Mouse (Mus musculus) urinary bladder, postnatal 36 days (tissue): ENCODE measurements around the gene Swap70.

Experiments used
- DNase-seq, 2 experiments: peaks; one replicate each; pipeline ENCODE4 v3.0.0; 2022; ENCODE audit warnings: low spot score in 2 of 2, mixed read lengths in 1 of 2

The Swap70 gene

DNA sequence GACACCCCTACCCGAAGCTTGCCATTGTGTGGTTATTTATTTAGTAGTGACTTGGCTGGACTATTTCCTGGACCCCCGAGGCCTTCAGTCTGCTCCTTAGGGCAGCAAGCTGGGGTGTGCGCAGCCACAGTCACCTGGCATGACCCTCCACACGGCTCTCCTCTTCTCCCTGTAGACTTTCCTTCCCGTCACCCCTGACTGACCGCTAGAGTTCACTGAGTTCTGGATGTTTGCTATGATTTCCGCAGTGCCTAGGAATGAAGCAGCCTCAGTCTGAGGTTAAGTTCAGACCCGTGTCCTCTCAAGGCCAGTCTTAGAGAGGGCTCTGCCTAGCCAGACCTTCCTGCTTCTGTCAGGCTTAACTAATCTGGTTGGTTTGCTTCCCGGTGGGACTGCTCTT, 50.3 kb downstream of the Swap70 start:
- no peak for DNase-seq

DNA sequence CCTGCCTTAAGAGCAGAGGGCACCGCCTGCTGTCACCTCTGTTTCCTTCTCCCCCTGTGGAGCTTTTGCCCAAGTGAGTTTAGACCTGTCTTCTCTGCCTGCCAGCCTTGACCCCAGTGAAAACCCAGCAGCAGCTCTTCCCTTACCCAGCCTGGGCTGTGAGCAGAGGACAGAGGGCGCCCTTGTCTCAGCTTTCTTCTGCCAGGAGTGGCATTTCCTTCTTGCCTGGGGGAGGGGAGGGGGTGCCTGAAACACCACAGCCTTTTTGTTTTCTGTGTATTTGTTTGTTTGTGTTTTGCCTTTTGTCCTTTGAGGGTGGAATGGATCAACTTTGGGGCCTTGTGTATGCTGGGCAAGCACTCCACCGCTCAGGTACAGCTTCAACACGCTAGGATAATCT, 50.9 kb downstream of the Swap70 start:
- DNase-seq: no peak

DNA sequence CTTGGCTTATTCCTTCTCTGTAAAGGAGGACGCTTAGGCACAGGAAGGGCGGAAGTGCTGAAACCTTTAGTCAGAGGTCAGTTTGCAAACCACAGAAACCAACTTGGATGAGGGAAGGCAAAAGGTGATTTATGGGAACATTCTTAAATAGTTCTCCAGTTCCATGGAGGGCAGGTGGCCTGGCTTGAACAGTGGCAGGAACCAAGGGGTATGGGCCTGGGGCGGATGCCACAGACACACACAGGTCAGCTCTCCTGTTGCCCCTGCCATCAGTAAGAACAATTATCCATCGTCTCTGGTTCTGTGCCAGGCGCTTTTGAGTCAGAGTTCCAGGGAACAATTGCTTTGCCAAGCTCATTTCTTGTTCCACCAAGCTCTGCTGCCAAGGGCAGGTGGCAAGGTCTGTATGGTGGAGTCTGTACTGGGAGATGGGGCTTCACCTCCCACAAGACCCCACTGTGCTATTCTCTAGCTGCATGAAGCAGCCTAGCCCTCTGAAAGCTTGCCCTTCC, 56.3 kb downstream of the Swap70 start:
- DNase-seq: no peak

DNA sequence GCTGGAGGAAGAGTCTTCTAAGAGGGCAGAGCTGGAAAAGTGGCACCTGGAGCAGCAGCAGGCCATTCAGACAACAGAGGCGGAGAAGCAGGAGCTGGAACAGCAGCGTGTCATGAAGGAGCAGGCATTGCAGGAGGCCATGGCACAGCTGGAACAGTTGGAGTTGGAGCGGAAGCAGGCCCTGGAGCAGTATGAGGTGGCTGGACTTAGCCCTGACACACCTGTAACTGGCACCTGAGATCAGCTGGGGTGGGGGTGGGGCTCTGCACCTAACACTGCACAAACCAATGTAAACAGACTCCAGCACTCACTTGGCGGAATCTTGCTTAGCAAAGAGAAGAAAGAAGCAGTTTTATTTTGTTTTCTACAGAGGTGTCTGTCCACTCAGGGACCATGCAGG, 57.7 kb downstream of the Swap70 start:
- DNase-seq: no peak

DNA sequence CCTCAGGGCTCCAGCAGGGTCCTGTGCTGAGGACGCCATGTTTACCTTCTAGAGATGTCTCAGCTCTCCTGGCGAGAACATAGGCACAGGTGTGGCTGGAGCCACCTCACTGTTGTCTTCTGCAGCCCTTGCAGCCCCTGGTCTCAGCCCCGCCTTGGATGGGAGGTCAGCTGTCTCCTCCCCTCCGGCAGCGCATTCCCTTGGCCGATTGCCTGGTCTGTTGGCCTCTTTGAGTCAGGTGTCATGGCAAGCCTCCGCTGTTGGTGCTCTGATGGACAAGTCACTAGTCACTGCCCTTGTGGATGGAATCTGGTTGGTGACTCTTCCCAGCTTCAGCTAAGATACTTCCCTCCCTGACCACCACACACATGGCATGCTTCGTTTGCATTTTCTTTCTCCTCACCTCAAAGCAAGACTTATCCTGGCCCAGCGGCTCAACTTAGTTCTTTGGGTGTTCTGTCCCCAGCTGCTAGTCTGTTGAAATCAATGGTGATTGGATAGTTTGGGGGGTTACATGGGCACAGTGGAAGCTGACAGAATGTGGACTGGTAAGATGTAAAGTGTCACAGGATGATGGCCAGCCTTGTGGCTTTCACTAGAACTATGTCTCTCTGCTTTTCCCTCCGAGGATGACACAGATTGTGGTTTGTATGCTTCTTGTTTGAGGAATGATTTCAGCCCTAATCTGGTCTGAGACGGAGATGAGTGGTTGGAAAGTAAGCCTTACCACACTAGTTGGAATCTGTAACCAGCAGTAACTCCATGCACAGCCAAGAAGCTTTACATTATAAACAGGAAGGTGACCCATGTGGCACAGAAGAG, 60.1 kb downstream of the Swap70 start:
- no peak for DNase-seq

DNA sequence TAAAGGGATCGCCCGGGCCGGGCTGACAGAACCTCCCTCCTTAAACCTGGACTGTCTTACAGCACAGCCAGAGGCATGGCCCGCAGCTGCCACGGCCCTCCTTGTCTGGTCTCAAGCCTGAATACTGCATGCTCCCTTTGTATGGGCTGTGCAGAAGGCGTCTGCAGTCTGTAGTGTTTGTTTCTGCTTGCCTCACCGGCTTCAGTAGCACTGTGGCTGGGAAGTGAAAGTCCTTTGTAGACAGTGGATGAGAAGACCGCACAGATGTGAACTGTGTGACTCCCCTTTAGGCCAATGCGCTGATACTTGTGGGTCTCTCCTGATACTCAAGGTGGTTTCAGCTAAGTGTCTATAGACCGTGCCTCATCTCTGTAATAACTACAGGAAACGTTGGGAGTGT, 61.3 kb downstream of the Swap70 start:
- no peak for DNase-seq

DNA sequence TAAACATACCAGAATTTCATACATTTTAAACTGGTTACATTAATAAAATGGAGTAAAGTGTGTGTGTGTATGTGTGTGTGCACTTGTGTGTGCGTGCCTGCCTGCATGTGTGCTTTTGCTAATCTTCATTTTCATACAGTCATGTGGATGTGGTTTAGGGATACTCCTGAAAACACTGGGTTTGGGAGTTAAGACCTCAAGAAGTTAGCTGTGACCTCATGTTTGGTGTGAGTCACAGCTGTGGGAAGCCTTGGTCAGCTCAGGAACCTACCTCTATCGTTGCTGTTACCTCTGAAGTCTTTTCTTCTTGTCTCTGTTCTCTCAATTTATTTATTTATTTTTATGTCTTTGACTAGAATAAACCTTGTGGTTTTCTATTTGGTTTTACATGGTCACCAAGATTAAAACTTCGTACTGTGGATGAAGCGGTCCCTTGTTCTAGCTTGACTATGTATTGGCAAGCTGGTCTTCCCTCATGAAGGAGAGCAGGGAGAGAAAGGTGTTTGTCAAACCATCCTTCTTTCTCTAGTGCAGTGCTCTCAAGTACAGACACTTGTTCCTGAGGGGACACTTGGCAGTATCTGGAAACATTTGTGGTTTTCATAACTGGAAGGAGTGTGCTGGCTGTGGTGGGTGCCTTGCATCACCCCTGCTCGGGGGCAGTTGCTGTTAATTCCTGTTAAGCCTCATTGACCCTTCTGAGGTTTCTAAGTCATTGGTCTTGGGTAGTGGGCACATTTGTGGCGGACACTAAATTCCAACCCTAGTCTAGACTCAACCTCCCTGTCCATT, 62.2 kb downstream of the Swap70 start:
- DNase-seq: no peak

DNA sequence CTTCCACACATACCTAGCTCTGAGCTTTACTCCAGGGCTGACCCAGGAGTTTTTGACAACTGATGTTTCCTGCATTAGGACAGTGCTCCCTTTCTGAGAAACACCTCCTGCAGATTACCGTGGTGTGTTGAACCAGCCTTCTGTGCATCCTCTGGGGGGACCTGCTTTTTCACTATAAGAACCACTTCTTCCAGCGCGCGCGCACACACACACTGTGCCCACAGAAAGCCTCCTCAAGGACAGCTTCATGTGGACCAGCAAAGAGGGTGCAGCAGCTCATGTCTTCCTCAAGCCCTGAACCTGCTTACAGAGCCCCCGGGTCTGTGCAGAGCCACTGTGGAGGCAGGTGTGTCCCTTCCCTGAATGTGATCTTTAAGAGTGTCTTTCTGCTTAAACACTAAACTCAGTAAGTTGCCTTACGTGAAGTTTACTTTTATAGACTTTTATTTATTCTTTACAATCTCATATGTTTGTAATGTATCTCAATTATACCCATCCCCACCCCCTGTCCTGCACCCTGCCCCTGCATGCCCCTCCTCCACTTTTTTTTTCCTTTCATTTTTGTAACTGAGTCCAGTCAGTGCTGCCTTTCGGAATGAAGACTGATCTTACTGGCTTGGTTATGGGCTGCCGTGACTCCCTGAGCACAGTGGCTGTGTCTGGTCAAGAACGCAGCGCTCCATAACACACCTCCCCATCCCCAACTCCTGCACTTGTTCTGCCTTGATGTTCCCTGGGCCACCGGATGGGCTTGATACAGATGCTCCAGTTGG, 63.8 kb downstream of the Swap70 start:
- DNase-seq: no peak

DNA sequence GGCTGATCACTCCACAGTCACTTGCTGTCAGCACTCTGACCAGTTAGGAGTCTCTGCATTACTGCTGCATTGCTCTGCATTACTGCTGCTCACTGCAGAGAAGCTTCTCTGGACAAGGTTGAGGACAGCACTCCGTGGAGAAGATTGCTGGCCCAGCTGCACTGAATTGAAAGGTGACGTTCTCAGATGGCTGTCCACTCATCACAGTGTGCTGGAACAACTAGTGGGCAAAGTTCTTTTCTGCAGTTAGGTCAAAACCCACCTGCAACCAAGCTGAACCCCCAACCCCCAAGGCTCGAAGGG, 64.3 kb downstream of the Swap70 start:
- no peak for DNase-seq

DNA sequence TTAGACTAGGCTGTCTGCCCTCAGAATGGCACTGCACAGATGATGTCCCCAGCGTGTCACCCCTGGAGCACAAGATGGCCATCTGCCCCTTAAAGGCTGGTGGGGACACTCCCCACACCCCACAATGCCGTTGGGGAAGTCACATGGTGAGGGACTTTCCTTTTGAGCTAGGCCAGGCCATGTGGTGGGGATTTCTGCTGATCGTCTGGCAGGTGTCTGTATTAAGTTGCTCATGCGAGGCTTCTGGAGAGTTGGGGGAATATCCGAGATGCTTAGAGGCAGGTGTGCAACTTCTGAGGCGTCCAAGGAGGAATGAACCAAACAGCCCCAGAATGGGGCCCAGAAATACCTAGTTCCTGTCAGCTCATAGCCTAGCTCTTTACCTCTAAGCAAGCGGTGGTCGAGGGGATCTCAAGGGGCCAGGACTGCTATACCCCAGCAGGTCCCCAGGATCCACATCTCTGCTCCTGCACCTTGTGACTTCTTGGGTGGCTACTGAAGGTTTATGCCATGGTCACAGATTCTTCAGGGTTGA, 64.8 kb downstream of the Swap70 start:
- no peak for DNase-seq

DNA sequence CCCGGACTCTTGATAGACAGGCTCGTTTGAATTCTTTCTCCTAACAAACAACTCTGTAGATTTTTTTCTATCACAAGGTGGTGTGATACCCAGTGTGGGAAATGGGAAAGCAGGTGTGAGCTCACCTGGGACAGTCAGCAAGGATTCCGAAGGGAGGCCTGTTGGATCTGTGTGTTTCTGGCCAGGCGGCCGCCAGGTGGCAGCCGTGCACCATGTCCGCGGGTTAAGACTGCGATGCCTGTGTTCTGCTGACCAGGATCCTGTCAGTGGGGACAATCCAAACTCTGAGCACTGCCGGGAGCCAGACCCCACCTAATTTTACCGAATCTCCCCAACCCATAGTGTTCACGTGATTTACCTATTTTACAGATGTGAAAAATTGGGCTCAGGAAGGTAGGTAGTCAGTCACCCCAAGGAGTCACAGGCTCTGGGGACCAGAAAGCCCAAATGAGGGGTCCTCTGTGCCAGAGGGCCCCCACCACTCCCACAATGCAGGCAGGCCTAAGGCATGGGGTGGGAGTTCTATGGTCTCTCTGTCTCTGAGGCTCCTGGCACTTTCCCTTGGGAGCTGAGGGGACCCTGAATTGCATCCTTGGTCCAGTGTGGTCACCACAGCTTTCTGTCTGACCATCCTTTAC, 65.4 kb downstream of the Swap70 start:
- peak; percentile 81 to 84 for DNase-seq

DNA sequence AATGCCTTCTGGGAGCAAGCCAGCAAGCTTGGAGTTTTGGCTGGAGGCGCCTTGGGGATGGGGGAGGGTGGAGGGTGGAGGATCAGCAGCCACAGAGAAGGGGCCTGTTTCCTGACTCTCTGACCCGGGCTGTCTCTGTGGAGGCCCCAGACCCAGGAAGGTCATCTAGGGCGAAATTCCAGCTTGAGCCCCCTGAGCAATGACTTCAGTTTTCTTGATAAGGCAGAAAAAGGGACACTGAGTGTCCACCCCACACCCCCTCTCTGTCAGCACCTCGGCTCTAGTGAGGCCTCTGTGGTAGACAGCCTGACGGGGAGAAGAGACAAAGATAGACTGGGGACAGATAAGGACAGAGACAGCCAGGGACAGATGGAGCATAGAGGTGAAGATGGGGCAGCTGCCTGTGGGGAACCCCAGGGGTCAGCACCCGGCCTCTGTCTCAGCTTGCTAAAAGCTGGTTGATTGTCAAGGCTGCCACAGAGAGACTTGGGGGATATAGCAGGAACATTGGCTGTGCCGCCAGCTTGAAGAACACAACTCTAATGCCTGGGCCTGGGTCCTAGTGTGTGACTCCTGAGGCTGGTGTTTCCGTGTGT, 66.1 kb downstream of the Swap70 start:
- peak in 1 of 2 experiments; percentile 14 for DNase-seq

DNA sequence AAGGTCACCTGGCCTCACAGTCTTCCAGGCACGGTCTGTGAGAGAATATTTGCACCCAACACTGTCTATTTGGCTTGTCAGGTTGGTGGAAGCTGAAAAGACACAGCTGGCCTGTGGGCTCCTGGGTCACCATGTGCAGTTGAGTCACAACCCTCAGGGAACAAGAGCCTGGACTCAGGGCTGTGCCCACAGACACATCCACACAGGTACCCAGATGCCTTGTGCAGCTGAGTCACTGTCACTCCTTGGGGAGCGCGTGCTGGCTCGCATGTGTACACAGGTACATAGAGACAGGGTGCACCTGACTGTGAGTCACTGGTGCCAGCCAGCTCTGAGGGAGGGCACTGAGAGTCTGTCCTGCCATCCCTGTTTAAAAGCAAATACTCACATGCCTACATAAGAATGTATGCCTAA, 66.7 kb downstream of the Swap70 start:
- peak; percentile 57 to 77 for DNase-seq

DNA sequence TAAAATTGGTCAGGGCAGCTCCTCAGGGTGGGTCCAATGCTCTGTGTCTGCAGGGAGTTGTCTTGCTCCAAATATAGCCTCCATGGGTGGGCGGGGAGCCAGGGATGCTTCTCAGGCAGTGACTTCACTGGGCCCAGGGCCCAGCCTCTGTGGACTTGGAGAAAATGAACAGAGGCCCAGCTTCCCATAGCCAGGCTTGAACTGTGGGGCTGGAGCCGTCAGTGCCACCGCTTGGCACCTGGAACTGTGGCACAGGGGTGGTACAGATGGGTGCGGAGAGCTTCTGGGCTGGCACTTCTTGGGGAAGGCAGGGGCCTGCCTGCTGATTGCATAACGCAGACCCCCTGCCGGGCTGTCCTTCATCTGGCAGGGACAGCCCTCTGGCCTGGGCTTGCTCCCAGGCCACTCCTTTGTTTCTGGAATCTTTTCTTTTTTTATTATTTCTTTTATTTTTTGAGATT, 67.2 kb downstream of the Swap70 start:
- DNase-seq: peak; percentile 68 to 79

DNA sequence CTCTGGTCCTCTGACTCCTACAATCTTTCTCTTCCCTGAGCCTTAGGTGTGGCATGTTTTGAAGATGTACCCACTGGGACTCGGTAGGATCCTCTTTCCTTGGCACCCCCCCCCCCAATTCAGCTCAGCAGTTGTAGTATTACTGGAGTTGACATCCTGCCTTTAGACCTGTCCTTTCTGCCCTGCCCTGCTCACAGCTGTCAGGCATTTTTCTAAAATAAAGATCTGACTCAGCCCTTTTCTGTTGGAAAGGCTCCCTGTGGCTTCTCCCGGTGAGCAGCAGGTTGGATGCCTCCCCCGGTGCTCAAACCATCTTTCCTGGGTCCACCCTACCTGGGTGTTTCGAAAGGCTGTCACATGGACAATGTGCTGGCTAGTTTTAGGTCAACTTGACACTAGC, 68.1 kb downstream of the Swap70 start:
- DNase-seq: no peak

DNA sequence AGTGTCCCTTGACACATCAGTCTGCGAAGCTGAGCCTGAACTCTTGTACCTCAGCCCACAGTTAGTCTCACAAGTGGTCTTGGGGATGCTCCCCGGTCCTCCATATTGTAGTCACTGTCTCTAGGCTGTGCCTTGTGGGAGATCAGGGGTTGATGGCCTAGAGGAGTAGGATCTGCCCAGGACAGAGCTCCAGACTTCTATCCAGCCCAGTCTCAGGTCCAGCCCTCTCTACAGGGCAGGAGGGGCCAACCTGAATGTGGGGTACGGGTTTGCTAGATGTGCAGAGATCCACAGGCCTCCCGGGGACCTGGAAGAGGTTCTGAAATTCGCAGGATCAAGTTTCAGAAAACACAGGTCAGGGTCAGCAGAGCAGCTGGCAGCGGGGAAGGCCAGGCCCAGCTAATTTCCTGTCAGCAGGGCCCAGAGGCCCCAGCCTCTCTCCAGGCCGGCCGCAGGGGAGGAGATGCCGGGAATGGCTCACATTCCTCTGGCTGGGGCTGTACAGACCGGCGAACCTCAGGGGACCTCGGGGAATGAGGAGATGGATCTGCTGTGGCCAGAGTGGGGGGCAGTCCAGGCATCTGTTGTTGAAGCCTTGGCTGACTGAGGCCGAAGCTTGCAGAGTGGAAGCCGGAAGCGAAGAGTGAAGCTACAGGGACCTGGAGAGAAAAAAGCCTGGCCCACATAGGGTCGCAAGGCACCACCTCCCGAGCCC, 75.5 kb downstream of the Swap70 start:
- peak in 1 of 2 experiments; percentile 67 for DNase-seq

DNA sequence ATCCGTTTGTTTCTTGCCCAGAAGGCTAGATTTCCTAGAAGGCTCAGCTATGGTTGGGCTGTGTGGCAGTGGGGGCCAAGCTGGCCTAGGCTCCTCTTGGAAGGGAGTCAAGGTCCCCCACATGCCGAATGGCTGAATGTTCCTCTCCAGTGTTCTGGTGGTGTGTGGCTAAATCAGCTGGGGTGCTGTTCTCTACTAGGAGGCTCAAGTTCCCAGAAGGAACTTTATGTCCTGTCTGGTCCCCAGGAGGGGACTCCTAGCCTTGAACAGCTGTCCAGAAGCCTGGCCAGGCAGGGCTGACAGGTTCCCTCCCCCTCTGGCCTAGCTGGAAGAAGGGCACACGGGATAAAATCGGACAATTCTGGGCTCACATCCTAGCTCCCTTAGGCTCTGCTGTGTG, 76.1 kb downstream of the Swap70 start:
- peak in 1 of 2 experiments; percentile 23 for DNase-seq

DNA sequence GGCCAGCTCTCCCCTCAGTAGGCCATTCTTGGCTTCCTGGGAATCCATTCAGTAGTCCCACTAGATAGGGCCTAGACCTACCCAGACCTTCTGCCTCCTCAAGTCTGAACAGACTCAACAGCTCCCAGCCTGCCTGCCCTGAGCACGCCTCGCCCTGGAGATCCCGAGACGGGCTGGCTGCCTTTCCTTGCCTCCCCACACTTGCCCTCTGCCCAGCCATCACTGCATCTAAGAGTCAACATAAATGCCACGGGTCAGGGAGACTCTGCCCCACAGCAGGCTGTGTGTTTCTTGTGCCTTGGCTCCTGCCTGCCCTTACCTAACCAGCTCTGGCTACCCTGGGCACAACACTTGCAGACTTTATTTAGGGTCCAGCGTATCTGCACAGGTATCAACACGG, 76.6 kb downstream of the Swap70 start:
- peak; percentile 16 to 36 for DNase-seq

DNA sequence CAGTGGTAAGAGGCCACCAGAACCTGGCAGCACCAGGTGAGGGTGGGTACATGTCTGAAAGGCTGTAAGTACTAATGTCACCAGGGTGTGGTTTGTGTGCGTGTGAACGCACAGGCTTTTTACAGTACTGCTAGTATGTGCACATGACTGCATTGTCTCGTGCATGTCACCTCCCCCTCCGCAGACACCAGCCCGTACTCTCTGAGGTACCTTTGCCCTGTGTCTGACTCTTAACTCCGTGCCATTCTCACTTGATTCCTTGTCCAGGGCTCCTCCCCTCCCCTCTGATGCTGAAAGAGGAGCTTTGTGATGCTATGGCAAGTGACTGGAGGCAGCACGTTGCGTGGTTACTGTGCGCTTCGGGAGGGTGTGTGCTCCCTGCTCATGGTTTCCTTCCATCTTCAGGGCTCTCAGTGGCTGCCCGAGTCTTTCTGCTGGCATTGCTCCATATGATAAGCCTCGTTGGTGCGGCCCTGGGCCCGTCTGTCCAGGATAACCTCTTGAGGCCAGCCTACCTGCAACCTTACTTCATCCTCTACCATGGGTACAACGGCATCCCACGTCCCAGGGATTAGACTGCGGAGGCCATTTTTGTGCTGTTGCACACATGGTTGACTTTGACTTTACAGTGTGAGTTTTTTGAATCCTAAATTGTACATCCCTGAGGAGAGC, 77.4 kb downstream of the Swap70 start:
- no peak for DNase-seq

DNA sequence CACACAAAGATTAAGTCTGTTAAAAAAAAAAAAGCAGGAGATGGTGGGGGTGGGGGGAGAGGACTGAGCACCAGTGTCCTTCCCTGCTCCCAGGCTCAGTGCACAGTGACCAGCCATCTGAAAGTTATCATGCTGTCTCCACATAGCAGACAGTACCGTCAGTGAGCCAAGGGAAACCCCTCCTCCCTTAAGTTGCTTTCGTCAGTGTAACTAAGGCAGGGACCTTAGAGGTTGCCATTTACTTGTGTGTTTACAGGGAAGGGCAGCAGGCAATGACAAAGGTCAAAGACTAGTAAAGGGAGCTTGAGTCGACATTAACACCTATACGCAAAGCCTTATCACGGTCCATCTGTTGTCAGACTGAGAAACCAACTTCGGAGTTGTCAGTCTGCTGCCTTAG, 81.4 kb downstream of the Swap70 start:
- no peak for DNase-seq
